Mouse (Mus musculus): ENCODE results near the gene Arhgap32. TPM values are rescaled to one million over a fixed set of nuclear protein-coding genes. Genes with fewer than 3 reads are reported as not detected.

Gene Arhgap32
- polyA plus RNA-seq (2015; fragmentation: Nextera tagmentation; extraction: Ambion mirVana), result 5.0 and 5.9 TPM in 2 replicates

GRCm38 (mm10) chr9:32115786-32116185 is at the start of gene Arhgap32:
TSS of gene Arhgap32 (plus strand) at chr9:32116136.
- peak; percentile 46; the same call in 1 of the 2 replicates for ATAC-seq (ENCODE audit: borderline replicate concordance, extremely low read depth, low FRiP score, low TSS enrichment)
- Histone ChIP-seq H3K4me1 (peaks cover 8% of the 10 kb centered on the region; the same call in 1 of the 2 replicates), H3K27ac (peak within 1 kb of the TSS; percentile 55), H3K9me3 (no peaks in the 10 kb centered on the region), H3K36me3 (no peaks in the 10 kb centered on the region), H3K4me3 (no peak within 1 kb of the TSS), H3K4me2 (peak within 1 kb of the TSS; percentile 10; the same call in 1 of the 2 replicates), H3K27me3 (no peaks in the 10 kb centered on the region), H3K9ac (no peak within 1 kb of the TSS)
- WGBS, result 80% methylated on average over 1 of the region's 1 CpGs

GRCm38 (mm10) chr9:32072778-32073177 is 43.2 kb upstream of the Arhgap32 start:
- Histone ChIP-seq H3K9me3 (no peaks in the 10 kb centered on the region), H3K4me1 (no peaks in the 10 kb centered on the region), H3K27ac (no peak overlapping the region), H3K4me2 (no peak overlapping the region), H3K9ac (no peak overlapping the region), H3K36me3 (no peaks in the 10 kb centered on the region), H3K4me3 (no peak overlapping the region), H3K27me3 (no peaks in the 10 kb centered on the region)
- no peak for ATAC-seq (ENCODE audit: borderline replicate concordance, extremely low read depth, low FRiP score, low TSS enrichment)
- WGBS, result 91% methylated on average over 6 of the region's 6 CpGs

- Histone ChIP-seq H3K27ac (no peak overlapping the region), H3K4me2 (no peak overlapping the region), H3K9me3 (no peaks in the 10 kb centered on the region), H3K9ac (no peak overlapping the region), H3K36me3 (no peaks in the 10 kb centered on the region), H3K4me3 (no peak overlapping the region), H3K27me3 (no peaks in the 10 kb centered on the region), H3K4me1 (peaks cover 8% of the 10 kb centered on the region)
- no peak for ATAC-seq (ENCODE audit: borderline replicate concordance, extremely low read depth, low FRiP score, low TSS enrichment)
- 56% methylated on average over 4 of the region's 4 CpGs for WGBS
These were observed 27.7 kb upstream of the Arhgap32 start for GRCm38 (mm10) chr9:32088106-32088776.

GRCm38 (mm10) chr9:32088882-32089281 is 27.1 kb upstream of the Arhgap32 start:
- Histone ChIP-seq H3K4me2 (no peak overlapping the region), H3K4me3 (no peak overlapping the region), H3K4me1 (peaks cover 13% of the 10 kb centered on the region), H3K27me3 (no peaks in the 10 kb centered on the region), H3K9me3 (no peaks in the 10 kb centered on the region), H3K36me3 (no peaks in the 10 kb centered on the region), H3K27ac (no peak overlapping the region), H3K9ac (no peak overlapping the region)
- no peak for ATAC-seq (ENCODE audit: borderline replicate concordance, extremely low read depth, low FRiP score, low TSS enrichment)
- WGBS, result 58% methylated on average over 3 of the region's 3 CpGs

- Histone ChIP-seq H3K9me3 (no peaks in the 10 kb centered on the region), H3K4me3 (no peak overlapping the region), H3K27me3 (no peaks in the 10 kb centered on the region), H3K27ac (no peak overlapping the region), H3K9ac (no peak overlapping the region), H3K36me3 (no peaks in the 10 kb centered on the region), H3K4me2 (no peak overlapping the region), H3K4me1 (peaks cover 24% of the 10 kb centered on the region)
- 26% methylated on average over 2 of the region's 2 CpGs for WGBS
- no peak for ATAC-seq (ENCODE audit: borderline replicate concordance, extremely low read depth, low FRiP score, low TSS enrichment)
These were observed 22.5 kb upstream of the Arhgap32 start for GRCm38 (mm10) chr9:32093456-32093855.

- Histone ChIP-seq H3K9me3 (no peaks in the 10 kb centered on the region), H3K4me2 (no peak overlapping the region), H3K9ac (no peak overlapping the region), H3K36me3 (no peaks in the 10 kb centered on the region), H3K4me3 (no peak overlapping the region), H3K27ac (0 out of 2 replicates have a peak overlapping the region, but pooled peaks have one; percentile 19), H3K4me1 (peaks cover 24% of the 10 kb centered on the region), H3K27me3 (no peaks in the 10 kb centered on the region)
- ATAC-seq (ENCODE audit: borderline replicate concordance, extremely low read depth, low FRiP score, low TSS enrichment), result no peak
- WGBS, result 33% methylated on average over 13 of the region's 13 CpGs
These were observed 21.4 kb upstream of the Arhgap32 start for GRCm38 (mm10) chr9:32094351-32095120.

- no peak overlapping the region for H3K4me2 ChIP-seq
- no peak for ATAC-seq (ENCODE audit: borderline replicate concordance, extremely low read depth, low FRiP score, low TSS enrichment)
These were observed 20.4 kb upstream of the Arhgap32 start for GRCm38 (mm10) chr9:32095511-32095910.

GRCm38 (mm10) chr9:32096541-32096940 is 19.4 kb upstream of the Arhgap32 start:
- no peak for ATAC-seq (ENCODE audit: borderline replicate concordance, extremely low read depth, low FRiP score, low TSS enrichment)
- Histone ChIP-seq H3K9me3 (no peaks in the 10 kb centered on the region), H3K27ac (0 out of 2 replicates have a peak overlapping the region, but pooled peaks have one; percentile 5), H3K36me3 (no peaks in the 10 kb centered on the region), H3K4me1 (peaks cover 24% of the 10 kb centered on the region), H3K27me3 (no peaks in the 10 kb centered on the region), H3K4me3 (no peak overlapping the region), H3K4me2 (no peak overlapping the region), H3K9ac (no peak overlapping the region)
- WGBS, result 51% methylated on average over 7 of the region's 7 CpGs

More at GRCm38 (mm10) chr9:32095511-32095910, 20.4 kb upstream of the Arhgap32 start:
- Histone ChIP-seq H3K4me1 (peaks cover 24% of the 10 kb centered on the region), H3K27ac (no peak overlapping the region), H3K36me3 (no peaks in the 10 kb centered on the region), H3K9me3 (no peaks in the 10 kb centered on the region), H3K27me3 (no peaks in the 10 kb centered on the region), H3K4me3 (no peak overlapping the region), H3K9ac (no peak overlapping the region)
- WGBS, result 84% methylated on average over 4 of the region's 4 CpGs

- H3K9ac ChIP-seq, result no peak overlapping the region
These were observed 18.8 kb upstream of the Arhgap32 start for GRCm38 (mm10) chr9:32097123-32097522.

GRCm38 (mm10) chr9:32098425-32099155 is 17.3 kb upstream of the Arhgap32 start:
- H3K36me3 ChIP-seq, result no peaks in the 10 kb centered on the region
- ATAC-seq (ENCODE audit: borderline replicate concordance, extremely low read depth, low FRiP score, low TSS enrichment), result no peak
- no peak overlapping the region for H3K4me3 ChIP-seq
- H3K27ac ChIP-seq, result no peak overlapping the region
- H3K27me3 ChIP-seq, result no peaks in the 10 kb centered on the region
- 83% methylated on average over 9 of the region's 9 CpGs for WGBS
- no peak overlapping the region for H3K4me2 ChIP-seq
- no peaks in the 10 kb centered on the region for H3K9me3 ChIP-seq
- H3K4me1 ChIP-seq, result peaks cover 18% of the 10 kb centered on the region
- no peak overlapping the region for H3K9ac ChIP-seq

More at GRCm38 (mm10) chr9:32097123-32097522, 18.8 kb upstream of the Arhgap32 start:
- no peak for ATAC-seq (ENCODE audit: borderline replicate concordance, extremely low read depth, low FRiP score, low TSS enrichment)
- H3K36me3 ChIP-seq, result no peaks in the 10 kb centered on the region
- H3K4me3 ChIP-seq, result no peak overlapping the region
- peaks cover 24% of the 10 kb centered on the region for H3K4me1 ChIP-seq
- H3K4me2 ChIP-seq, result no peak overlapping the region
- H3K27me3 ChIP-seq, result no peaks in the 10 kb centered on the region
- no peaks in the 10 kb centered on the region for H3K9me3 ChIP-seq
- 76% methylated on average over 4 of the region's 4 CpGs for WGBS
- H3K27ac ChIP-seq, result no peak overlapping the region

- no peak overlapping the region for H3K9ac ChIP-seq
- 76% methylated on average over 8 of the region's 8 CpGs for WGBS
- peaks cover 13% of the 10 kb centered on the region; the same call in 1 of the 2 replicates for H3K4me1 ChIP-seq
- no peak overlapping the region for H3K27ac ChIP-seq
- H3K27me3 ChIP-seq, result no peaks in the 10 kb centered on the region
- ATAC-seq (ENCODE audit: borderline replicate concordance, extremely low read depth, low FRiP score, low TSS enrichment), result no peak
- H3K9me3 ChIP-seq, result no peaks in the 10 kb centered on the region
- no peak overlapping the region for H3K4me3 ChIP-seq
- H3K36me3 ChIP-seq, result no peaks in the 10 kb centered on the region
- H3K4me2 ChIP-seq, result no peak overlapping the region
These were observed 15.4 kb upstream of the Arhgap32 start for GRCm38 (mm10) chr9:32100561-32100960.

All from lung, embryonic 15.5 days (tissue).